Mouse (Mus musculus): ENCODE results near the gene Myl6b.

DNA sequence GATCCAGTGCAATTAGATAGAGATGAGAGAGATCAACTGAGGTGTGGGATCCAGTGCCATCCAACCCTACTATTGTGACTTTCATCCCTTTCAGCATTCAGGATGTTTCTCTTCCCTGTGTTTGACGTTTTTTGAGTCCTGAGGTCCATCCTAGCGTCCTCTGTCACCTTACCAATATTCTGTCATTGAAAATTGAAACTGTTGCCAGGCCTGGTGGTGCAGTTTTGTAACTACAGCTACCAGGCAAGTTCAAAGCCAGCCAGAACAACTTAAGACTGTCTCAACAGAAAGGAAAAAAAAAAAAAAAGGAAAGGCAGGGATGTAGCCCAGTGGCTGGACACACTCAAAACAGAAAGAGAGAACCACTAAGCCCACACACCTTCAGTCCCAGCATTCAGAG is 3.2 kb downstream of the Myl6b start:
- TF ChIP-seq CTCF (IDR thresholded peaks at IDR 0.05; ENCODE audit: control insufficient read depth, insufficient read depth, low read length), result no peak
- TF ChIP-seq POLR2A (IDR thresholded peaks at IDR 0.05; ENCODE audit: borderline replicate concordance, control insufficient read depth, low read depth, low read length), result no peak

Data from bone marrow, adult 2 months (tissue).